23 mouse cellular contexts compared by ENCODE assay signal in genomic region chr14:20651722-20652256, GRCm38 (mm10). TPM values are rescaled to one million over a fixed set of nuclear protein-coding genes. Genes with fewer than 3 reads are reported as not detected.
DNase-seq lines count a peak whose midpoint lies in the region; ATAC-seq lines count a peak whose summit lies in the region.
"Had no signal": no experiment of that assay in that cellular context is flagged by ENCODE, and none has a peak within 500 bp of the region (broad histone marks: within the 10 kb centered on the region; RNA-seq: fewer than 3 reads in every experiment).

No protein-coding gene starts in this region.

- H3K4me3 ChIP-seq in heart, embryonic 16.5 days (ENCODE audit: low read length), result no peak overlapping the region
- H3K4me3 ChIP-seq: embryonic facial prominence, embryonic 15.5 days; limb, embryonic 12.5 days; liver, embryonic 13.5 days had no signal

- peak; percentile 72 for ATAC-seq in frontal cortex, adult (ENCODE audit: low TSS enrichment)
- ATAC-seq in heart, embryonic 16.5 days (replicated peaks; ENCODE audit: extremely low read depth, insufficient read depth, low FRiP score), result 0 out of 2 replicates have a peak, but pooled peaks have one; percentile 21
- peak; percentile 31; the same call in 1 of the 2 replicates for ATAC-seq in granulocyte monocyte progenitor cell, adult 5-6 weeks (replicated peaks; ENCODE audit: poor library complexity, severe bottlenecking)
- ATAC-seq: forebrain, postnatal 0 days; midbrain, embryonic 16.5 days had no signal

- no peaks in the 10 kb centered on the region for H3K27me3 ChIP-seq in heart, embryonic 16.5 days (ENCODE audit: control insufficient read depth, insufficient read depth, low read length)
- H3K27me3 ChIP-seq: embryonic facial prominence, embryonic 15.5 days; limb, embryonic 12.5 days; liver, embryonic 13.5 days had no signal

- H3K9me3 ChIP-seq in heart, embryonic 16.5 days (replicated peaks; ENCODE audit: control insufficient read depth, low read length), result no peaks in the 10 kb centered on the region
- H3K9me3 ChIP-seq: embryonic facial prominence, embryonic 15.5 days; limb, embryonic 12.5 days; liver, embryonic 13.5 days had no signal

- no peaks in the 10 kb centered on the region for H3K36me3 ChIP-seq in heart, embryonic 16.5 days (ENCODE audit: control insufficient read depth, insufficient read depth)
- H3K36me3 ChIP-seq: embryonic facial prominence, embryonic 15.5 days; limb, embryonic 12.5 days; liver, embryonic 13.5 days had no signal

- no peak for DNase-seq in frontal cortex, adult 2 months (ENCODE audit: extremely low spot score in 1 of 2, low spot score in 1 of 2)
- no peak for DNase-seq in heart, postnatal 4 days
- peak; percentile 88 for DNase-seq in gastrocnemius, adult 18-20 months (ENCODE audit: low spot score)
- DNase-seq in layer of hippocampus, postnatal 36 days, result no peak
- no peak for DNase-seq in neural tube, embryonic 10.5 days (ENCODE audit: extremely low spot score, low spot score)
- DNase-seq: adrenal gland, postnatal 10 days; cerebellum, postnatal 14 days; embryo, embryonic 11 days; forebrain, postnatal 0 days; kidney, adult 18-20 months; kidney, postnatal 36 days; liver, embryonic 13.5 days; lung, embryonic 14.5 days; thymus, postnatal 14 days had no signal

- no peak overlapping the region for H3K27ac ChIP-seq in heart, embryonic 16.5 days (ENCODE audit: low read length)
- H3K27ac ChIP-seq: embryonic facial prominence, embryonic 15.5 days; limb, embryonic 12.5 days; liver, embryonic 13.5 days; stomach, postnatal 0 days had no signal

- no peak overlapping the region for H3K4me2 ChIP-seq in heart, embryonic 16.5 days (ENCODE audit: low read depth, low read length)
- H3K4me2 ChIP-seq: embryonic facial prominence, embryonic 15.5 days; limb, embryonic 12.5 days; liver, embryonic 13.5 days; lung, embryonic 14.5 days had no signal

- WGBS in heart, embryonic 16.5 days, result 47% methylated on average over 4 of the region's 4 CpGs

- H3K9ac ChIP-seq in heart, embryonic 16.5 days (ENCODE audit: low read length), result 0 out of 2 replicates have a peak overlapping the region, but pooled peaks have one; percentile 20
- H3K9ac ChIP-seq: embryonic facial prominence, embryonic 15.5 days; forebrain, postnatal 0 days; limb, embryonic 12.5 days; liver, embryonic 13.5 days; lung, embryonic 14.5 days had no signal

- peaks cover 10% of the 10 kb centered on the region for H3K4me1 ChIP-seq in heart, embryonic 16.5 days (ENCODE audit: control insufficient read depth, insufficient read depth, low read length)
- H3K4me1 ChIP-seq: limb, embryonic 12.5 days had no signal

RNA-seq across cellular contexts. Expression of gene Myoz1, which starts 4.6 kb away (rescaled TPM):
- polyA plus RNA-seq in frontal cortex, adult 2 months (2012; rRNA removed), result 1.4 and 2.2 TPM in 2 replicates
- polyA plus RNA-seq in heart, embryonic 16.5 days (2015; fragmentation: Nextera tagmentation; extraction: Ambion mirVana), result 12.0 and 14.9 TPM in 2 replicates
- 1 to 10 TPM; 5.6 to 7.5 TPM for total RNA-seq in heart, postnatal 4 days (2021)
- 1,000 to 10,000 TPM; 2,763 to 3,247 TPM for total RNA-seq in gastrocnemius, adult 18-20 months (2021)
- total RNA-seq in granulocyte monocyte progenitor cell, adult 5-6 weeks (2014; fragmentation: Nextera tagmentation), result not detected in 2 replicates
- not detected in 2 replicates for total RNA-seq in granulocyte monocyte progenitor cell, adult 5-6 weeks (2017)
- not detected for total RNA-seq in layer of hippocampus, postnatal 36 days (2021)
- total RNA-seq: neutrophil, adult 5-6 weeks had no signal
- polyA plus RNA-seq: hindbrain, embryonic 11.5 days had no signal

RNA-seq across cellular contexts. Expression of gene Usp54, which starts 10.9 kb away (rescaled TPM):
- 40.5 and 45.0 TPM in 2 replicates for polyA plus RNA-seq in frontal cortex, adult 2 months (2012; rRNA removed)
- 3.8 and 4.5 TPM in 2 replicates for polyA plus RNA-seq in heart, embryonic 16.5 days (2015; fragmentation: Nextera tagmentation; extraction: Ambion mirVana)
- 10 to 100 TPM; 15.2 to 15.4 TPM for total RNA-seq in heart, postnatal 4 days (2021)
- 1 to 10 TPM; 3.1 to 5.1 TPM for total RNA-seq in gastrocnemius, adult 18-20 months (2021)
- 5.1 and 9.4 TPM in 2 replicates for total RNA-seq in granulocyte monocyte progenitor cell, adult 5-6 weeks (2014; fragmentation: Nextera tagmentation)
- total RNA-seq in granulocyte monocyte progenitor cell, adult 5-6 weeks (2017), result 4.1 and 4.6 TPM in 2 replicates
- 10 to 100 TPM; 49.1 to 57.8 TPM for total RNA-seq in layer of hippocampus, postnatal 36 days (2021)

RNA-seq across cellular contexts. Expression of gene Synpo2l, which starts 16.4 kb away (rescaled TPM):
- 0.29 and 0.40 TPM in 2 replicates for polyA plus RNA-seq in frontal cortex, adult 2 months (2012; rRNA removed)
- polyA plus RNA-seq in heart, embryonic 16.5 days (2015; fragmentation: Nextera tagmentation; extraction: Ambion mirVana), result 172 and 183 TPM in 2 replicates
- total RNA-seq in heart, postnatal 4 days (2021), result 100 to 1,000 TPM; 230 to 272 TPM
- total RNA-seq in gastrocnemius, adult 18-20 months (2021), result 100 to 1,000 TPM; 141 to 171 TPM
- 0.32 and 0.56 TPM in 2 replicates for total RNA-seq in granulocyte monocyte progenitor cell, adult 5-6 weeks (2014; fragmentation: Nextera tagmentation)
- not detected in 2 replicates for total RNA-seq in granulocyte monocyte progenitor cell, adult 5-6 weeks (2017)
- total RNA-seq in layer of hippocampus, postnatal 36 days (2021), result under 1 TPM; 0.15 TPM
- total RNA-seq: neutrophil, adult 5-6 weeks had no signal

RNA-seq across cellular contexts. Expression of gene Sec24c, which starts 22.3 kb away (rescaled TPM):
- 81.0 and 91.9 TPM in 2 replicates for polyA plus RNA-seq in frontal cortex, adult 2 months (2012; rRNA removed)
- 73.2 and 76.2 TPM in 2 replicates for polyA plus RNA-seq in heart, embryonic 16.5 days (2015; fragmentation: Nextera tagmentation; extraction: Ambion mirVana)
- total RNA-seq in heart, postnatal 4 days (2021), result 100 to 1,000 TPM in 1 of 2 experiments, 10 to 100 TPM in 1; 96.3 to 110 TPM
- 10 to 100 TPM; 65.7 to 75.8 TPM for total RNA-seq in gastrocnemius, adult 18-20 months (2021)
- total RNA-seq in granulocyte monocyte progenitor cell, adult 5-6 weeks (2014; fragmentation: Nextera tagmentation), result 102 and 121 TPM in 2 replicates
- 88.3 and 103 TPM in 2 replicates for total RNA-seq in granulocyte monocyte progenitor cell, adult 5-6 weeks (2017)
- total RNA-seq in layer of hippocampus, postnatal 36 days (2021), result 100 to 1,000 TPM; 116 to 125 TPM

RNA-seq across cellular contexts. Expression of gene Fut11, which starts 43.0 kb away (rescaled TPM):
- polyA plus RNA-seq in frontal cortex, adult 2 months (2012; rRNA removed), result 15.2 and 15.3 TPM in 2 replicates
- polyA plus RNA-seq in heart, embryonic 16.5 days (2015; fragmentation: Nextera tagmentation; extraction: Ambion mirVana), result 20.5 and 20.6 TPM in 2 replicates
- total RNA-seq in heart, postnatal 4 days (2021), result 10 to 100 TPM; 11.4 to 11.8 TPM
- total RNA-seq in gastrocnemius, adult 18-20 months (2021), result 1 to 10 TPM; 1.8 to 2.1 TPM
- total RNA-seq in granulocyte monocyte progenitor cell, adult 5-6 weeks (2014; fragmentation: Nextera tagmentation), result 9.0 and 9.3 TPM in 2 replicates
- 7.5 and 9.3 TPM in 2 replicates for total RNA-seq in granulocyte monocyte progenitor cell, adult 5-6 weeks (2017)
- total RNA-seq in layer of hippocampus, postnatal 36 days (2021), result 10 to 100 TPM; 15.1 to 16.4 TPM

Comparison
In these comparisons a context has a peak if more than half of its experiments do, and no peak if none do; other contexts are left out.
1. ATAC-seq: peak in every context shown above with its lines; median percentile 72 in frontal cortex, adult; 31 in granulocyte monocyte progenitor cell, adult 5-6 weeks; 21 in heart, embryonic 16.5 days.
2. RNA of gene Myoz1, which starts 4.6 kb away (total RNA-seq): 2,763 to 3,247 TPM in gastrocnemius, adult 18-20 months; 5.6 to 7.5 TPM in heart, postnatal 4 days, not detected in granulocyte monocyte progenitor cell, adult 5-6 weeks and not detected in layer of hippocampus, postnatal 36 days; every median in the first group is over 100 times any median in the second.
3. RNA of gene Synpo2l, which starts 16.4 kb away (total RNA-seq): 230 to 272 TPM in heart, postnatal 4 days and 141 to 171 TPM in gastrocnemius, adult 18-20 months; 0.32 to 0.56 TPM in granulocyte monocyte progenitor cell, adult 5-6 weeks and 0.15 TPM in layer of hippocampus, postnatal 36 days; every median in the first group is over 10 times any median in the second.